Mouse (Mus musculus): ENCODE measurements around the gene Ubp1.

DNA sequence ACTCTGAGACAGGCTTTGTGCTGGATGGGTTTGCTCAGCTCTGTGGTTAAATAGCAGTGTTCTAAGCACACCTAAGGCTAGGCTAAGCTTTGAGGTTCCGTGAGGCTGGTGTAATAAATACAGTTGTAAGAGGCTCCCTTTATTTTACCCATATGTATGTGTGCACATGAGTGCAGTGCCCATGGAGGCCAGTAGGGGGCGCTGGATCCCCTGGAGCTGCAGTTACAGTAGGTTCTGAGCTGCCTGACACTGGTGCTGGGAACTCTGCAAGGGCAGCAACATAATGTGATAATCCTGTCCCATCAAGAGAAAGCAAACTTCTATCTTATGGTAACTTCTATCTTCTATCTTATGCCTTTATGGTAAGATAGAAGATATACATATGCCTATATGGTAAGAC is 67.6 kb downstream of the Ubp1 start:
- peak; percentile 87 for TF ChIP-seq CTCF (conservative IDR thresholded peaks at IDR 0.05; ENCODE audit: low read length)
- TF ChIP-seq POU5F1 (IDR thresholded peaks at IDR 0.05; ENCODE audit: borderline replicate concordance, low read length): no peak
